Mouse (Mus musculus): Measurements from ENCODE around the gene Mlxipl. TPM values are rescaled to one million over a fixed set of nuclear protein-coding genes. Genes with fewer than 3 reads are reported as not detected.
A peak's percentile ranks its signal among the peaks of the same experiment; 100 is the strongest.

Gene Mlxipl
- total RNA-seq, 2 experiments from 2014 or later: 14.1 to 26.6 TPM

- DNase-seq: no peak
Measured at GRCm38 (mm10) chr5:135185596-135185995, 95.9 kb downstream of the Mlxipl start.

- DNase-seq: no peak
Measured at GRCm38 (mm10) chr5:135186231-135186620, 96.5 kb downstream of the Mlxipl start.

- peak; percentile 97 to 100 for DNase-seq
Measured at GRCm38 (mm10) chr5:135186621-135187348, 97.1 kb downstream of the Mlxipl start, which contains the start of gene Baz1b. Gene Baz1b (plus strand): TSS chr5:135187264.

- peak; percentile 42 to 60 for DNase-seq
Measured at GRCm38 (mm10) chr5:135187349-135188213, 97.9 kb downstream of the Mlxipl start.

Other genes with a start within 250 kb of the Mlxipl start
- not detected for gene Tmem270, start 183.2 kb upstream of the Mlxipl start, total RNA-seq (2021)
- not detected for gene Cldn13, start 174.4 kb upstream of the Mlxipl start, total RNA-seq (2021)
- gene Mettl27, start 157.5 kb upstream of the Mlxipl start, total RNA-seq (2021): 1 to 10 TPM; 5.7 to 7.2 TPM
- gene Cldn4, start 143.0 kb upstream of the Mlxipl start, total RNA-seq (2021): under 1 TPM in 1 of 2 experiments, not detected in 1; 0.62 TPM
- 1 to 10 TPM in 1 of 2 experiments, under 1 TPM in 1; 0.20 to 1.8 TPM for gene Cldn3, start 103.7 kb upstream of the Mlxipl start, total RNA-seq (2021)
- 10 to 100 TPM; 67.1 to 69.4 TPM for gene Abhd11, start 80.7 kb upstream of the Mlxipl start, total RNA-seq (2021)
- gene Stx1a, start 66.4 kb upstream of the Mlxipl start, total RNA-seq (2021): 1 to 10 TPM; 1.0 to 1.5 TPM
- gene Dnajc30, start 25.7 kb upstream of the Mlxipl start, total RNA-seq (2021): 10 to 100 TPM; 38.4 to 44.3 TPM
- gene Bud23, start 24.9 kb upstream of the Mlxipl start, total RNA-seq (2021): 10 to 100 TPM; 22.5 to 25.0 TPM
- under 1 TPM; 0.17 to 0.36 TPM for gene Vps37d, start 11.6 kb upstream of the Mlxipl start, total RNA-seq (2021)
- 10 to 100 TPM in 1 of 2 experiments, 1 to 10 TPM in 1; 9.5 to 11.3 TPM for gene Tbl2, start 59.8 kb downstream of the Mlxipl start, total RNA-seq (2021)
- gene Bcl7b, start 78.4 kb downstream of the Mlxipl start, total RNA-seq (2021): 10 to 100 TPM; 47.0 to 47.8 TPM
- 10 to 100 TPM; 39.2 to 43.7 TPM for gene Baz1b, start 97.4 kb downstream of the Mlxipl start, total RNA-seq (2021)
- gene Fzd9, start 161.3 kb downstream of the Mlxipl start, total RNA-seq (2021): 1 to 10 TPM; 1.6 to 2.2 TPM

Data from heart, adult 18-20 months (tissue).